Mouse (Mus musculus) adrenal gland, postnatal 10 days (tissue): ENCODE data around the gene Tmem131l. TPM values are rescaled to one million over a fixed set of nuclear protein-coding genes. Genes with fewer than 3 reads are reported as not detected.

Experiments
- DNase-seq: peaks from one replicate; pipeline ENCODE4 v3.0.0; 2021; ENCODE audit warnings: mixed read lengths
- total RNA-seq, 2 experiments: library from RNA; stranded (reverse); gene quantifications; 2 replicates each; pipeline ENCODE4 v1.2.3; 2021

Gene Tmem131l
- total RNA-seq, 2 experiments from 2014 or later, result 44.9 to 61.7 TPM

DNA sequence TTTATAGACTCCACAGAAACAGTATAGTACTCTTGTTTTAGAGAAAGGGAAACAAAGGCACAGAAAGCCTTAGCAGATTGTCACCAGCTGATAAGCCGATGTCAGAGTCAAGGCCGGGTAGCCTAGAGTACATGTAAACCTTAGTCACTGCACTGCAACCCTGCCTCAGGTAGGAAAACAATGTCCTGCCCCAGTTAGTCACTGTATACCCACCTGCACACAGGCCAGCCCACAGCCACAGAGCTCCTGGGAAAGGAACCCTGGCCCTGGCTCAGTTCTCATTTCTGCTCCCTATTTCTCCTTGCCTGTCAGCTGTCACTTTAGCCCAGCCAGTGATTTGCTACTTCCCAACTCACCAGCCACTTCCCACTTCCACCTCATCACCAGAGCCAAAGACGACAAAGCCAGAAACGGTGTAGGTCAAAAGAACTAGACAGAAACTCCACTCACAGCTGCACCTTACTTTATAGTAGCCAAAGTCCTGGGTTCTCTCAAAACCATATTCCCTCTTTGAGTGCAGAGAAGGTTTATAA is 24.4 kb downstream of the Tmem131l start:
- DNase-seq, result no peak

DNA sequence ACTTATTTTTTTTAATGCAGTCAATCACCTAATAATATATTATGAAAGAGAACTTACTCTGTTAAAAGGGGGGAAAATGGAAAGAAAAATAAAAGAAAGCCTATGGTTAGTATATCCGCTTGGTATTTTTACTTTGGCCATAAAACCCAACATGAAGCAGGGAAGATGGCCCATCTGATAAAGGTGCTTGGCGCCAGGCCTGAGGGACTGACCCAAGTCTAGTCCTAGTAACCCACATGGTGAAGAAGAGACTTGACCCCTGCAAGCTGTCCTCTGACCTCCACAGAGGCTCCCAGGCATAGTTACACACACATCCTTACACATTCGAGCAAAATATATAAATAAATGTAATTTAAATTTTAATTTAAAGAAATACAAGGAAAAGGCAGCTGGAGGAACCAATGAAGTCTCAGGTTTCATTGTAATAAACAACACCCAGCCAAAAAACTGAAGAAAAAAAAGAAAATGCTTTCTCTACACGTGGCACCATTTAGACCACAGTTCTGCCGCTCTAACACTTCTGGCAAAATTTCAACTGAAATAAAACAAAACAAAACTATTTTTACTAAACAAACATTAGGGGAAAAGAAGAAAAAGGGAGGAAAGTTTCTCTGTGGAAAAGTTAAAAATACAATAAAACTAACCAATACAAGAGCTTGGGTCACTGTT is 28.8 kb downstream of the Tmem131l start:
- DNase-seq, result no peak

DNA sequence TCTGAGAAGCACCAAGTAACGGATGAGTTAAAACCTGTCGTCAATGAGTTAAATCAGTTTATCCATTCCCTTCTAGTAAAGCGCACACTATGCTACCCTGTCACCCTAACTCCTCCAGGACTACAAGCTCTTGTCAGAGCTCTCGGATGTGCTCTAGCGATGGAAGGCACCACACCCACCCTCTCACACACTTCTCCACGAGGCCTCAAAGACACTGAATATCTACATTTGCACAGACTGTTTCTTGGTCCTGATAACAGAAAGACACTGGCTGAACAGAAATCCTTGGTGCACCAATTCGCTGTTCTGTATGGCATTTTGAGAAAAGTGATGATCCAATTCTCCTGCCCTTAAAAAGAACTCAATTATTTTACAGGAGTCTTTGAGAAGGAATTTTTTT is 34.0 kb downstream of the Tmem131l start:
- DNase-seq, result no peak

DNA sequence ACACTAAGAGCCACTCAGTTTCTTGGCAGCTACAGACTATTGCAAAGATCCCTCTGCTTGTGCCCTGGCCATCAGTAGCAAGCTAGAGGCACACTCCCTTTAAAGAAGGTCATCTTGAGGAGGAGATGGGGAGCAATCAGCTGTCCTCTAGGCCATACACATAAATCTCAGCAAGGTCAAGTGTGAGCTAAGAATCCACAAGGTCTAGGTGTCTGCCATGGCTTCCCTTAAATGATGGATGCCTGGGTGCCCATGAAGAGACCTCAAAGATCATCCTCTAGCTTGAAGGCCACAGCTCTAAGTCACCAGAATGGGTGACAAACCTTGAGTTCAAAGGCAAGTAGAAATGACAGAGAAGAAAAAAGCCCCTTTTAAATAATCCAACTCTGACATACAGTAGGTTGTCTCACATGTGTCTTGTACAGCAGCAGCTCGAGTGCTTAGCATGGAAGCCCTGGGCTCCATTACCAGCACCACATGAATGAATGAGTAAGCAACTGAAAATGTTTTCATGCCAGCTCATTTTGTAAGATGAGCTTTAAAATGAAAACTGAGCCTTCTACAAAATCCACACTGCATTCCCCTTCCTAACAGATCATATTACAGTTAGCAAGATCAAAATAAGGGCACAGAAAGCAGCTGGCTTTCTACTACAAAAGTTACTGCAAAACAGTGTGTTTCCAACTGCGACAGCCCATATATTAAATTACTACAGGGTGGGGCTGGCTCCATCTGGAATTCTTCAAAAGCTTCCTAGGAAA is 35.5 kb downstream of the Tmem131l start:
- no peak for DNase-seq

DNA sequence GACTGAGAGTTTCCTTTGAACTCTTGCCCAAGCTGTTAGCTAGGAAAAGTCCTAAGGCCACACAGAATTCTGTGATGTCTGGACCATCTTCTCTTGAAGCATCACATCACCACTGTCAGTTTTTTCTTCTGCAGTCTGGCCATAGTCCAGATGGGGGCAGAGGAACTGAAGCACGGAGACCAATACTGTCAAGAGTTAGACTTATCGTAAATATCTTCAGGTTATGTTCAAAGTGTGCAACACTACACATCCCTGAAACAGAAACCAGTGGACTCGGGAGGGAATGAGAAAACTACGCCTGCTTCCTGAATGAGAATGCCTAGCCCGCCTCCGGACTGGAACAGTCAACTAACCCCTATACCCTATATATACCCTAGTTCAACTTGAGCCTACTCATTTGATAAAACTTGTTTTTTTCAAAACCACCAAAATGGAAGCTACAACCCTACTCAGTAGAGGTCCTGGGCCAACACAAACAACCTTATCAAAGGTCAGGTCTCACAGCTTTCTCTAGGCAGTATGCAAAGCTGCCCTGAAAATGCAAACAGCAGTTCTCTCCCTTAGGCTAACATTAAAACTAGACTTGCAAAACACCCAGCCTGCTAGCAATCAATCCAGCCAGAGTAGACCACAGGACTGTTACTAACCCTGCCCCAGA is 37.4 kb downstream of the Tmem131l start:
- no peak for DNase-seq

DNA sequence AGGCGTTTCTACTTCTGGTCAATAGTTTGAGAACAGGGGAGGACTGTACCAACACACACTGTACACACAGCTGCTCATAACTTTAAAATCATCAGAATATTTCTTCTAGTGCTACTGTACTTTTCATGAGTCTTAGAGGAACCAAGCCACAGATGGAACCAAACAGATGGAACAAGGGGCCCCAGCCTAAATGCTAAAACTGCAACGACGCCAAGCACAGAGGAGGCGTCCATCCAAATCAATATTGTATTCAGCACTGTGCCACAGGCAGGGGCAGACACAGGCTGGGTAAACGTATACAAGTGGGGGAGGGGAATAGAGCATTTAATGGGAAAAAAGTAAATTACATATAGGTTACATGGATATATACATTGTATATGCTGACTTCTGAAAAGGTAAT is 42.4 kb downstream of the Tmem131l start:
- no peak for DNase-seq

DNA sequence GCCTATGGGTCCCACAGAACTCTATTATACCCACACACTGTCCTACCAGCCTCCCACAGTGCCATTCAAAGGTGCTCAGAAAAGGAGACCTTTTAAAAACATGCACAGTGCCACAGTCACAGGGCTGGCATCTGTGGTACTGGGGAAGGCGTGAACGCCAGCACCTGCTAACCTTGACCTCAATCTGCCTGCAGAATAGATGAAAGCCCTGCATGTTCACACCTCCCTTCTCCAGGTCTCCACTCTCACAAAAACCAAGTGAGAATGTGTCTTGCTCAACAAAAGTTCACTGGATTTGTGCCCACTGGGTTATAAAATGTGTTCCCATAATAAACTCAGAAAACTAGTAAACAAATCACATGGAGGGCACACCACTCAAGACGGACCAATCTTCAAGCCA is 42.9 kb downstream of the Tmem131l start:
- DNase-seq, result peak; percentile 57

DNA sequence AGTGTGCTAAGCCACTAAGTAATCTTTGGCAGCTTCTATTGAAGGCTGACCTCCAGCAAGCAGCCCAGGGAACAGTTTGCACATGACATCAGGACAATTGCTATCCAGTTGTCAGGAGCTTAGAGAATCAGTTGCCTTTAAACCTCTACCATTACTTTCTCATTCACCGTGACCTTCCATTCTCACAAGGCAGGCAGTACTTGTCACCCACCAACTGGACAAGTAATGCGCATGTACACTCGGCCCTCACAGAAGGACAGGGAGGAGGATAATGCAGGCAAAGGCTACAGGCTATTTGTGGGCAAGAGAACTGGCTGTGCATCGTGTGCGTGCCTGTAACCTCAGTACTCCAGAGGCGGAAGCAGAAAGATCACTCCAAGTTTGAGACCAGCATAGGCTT is 43.9 kb downstream of the Tmem131l start:
- DNase-seq, result no peak

DNA sequence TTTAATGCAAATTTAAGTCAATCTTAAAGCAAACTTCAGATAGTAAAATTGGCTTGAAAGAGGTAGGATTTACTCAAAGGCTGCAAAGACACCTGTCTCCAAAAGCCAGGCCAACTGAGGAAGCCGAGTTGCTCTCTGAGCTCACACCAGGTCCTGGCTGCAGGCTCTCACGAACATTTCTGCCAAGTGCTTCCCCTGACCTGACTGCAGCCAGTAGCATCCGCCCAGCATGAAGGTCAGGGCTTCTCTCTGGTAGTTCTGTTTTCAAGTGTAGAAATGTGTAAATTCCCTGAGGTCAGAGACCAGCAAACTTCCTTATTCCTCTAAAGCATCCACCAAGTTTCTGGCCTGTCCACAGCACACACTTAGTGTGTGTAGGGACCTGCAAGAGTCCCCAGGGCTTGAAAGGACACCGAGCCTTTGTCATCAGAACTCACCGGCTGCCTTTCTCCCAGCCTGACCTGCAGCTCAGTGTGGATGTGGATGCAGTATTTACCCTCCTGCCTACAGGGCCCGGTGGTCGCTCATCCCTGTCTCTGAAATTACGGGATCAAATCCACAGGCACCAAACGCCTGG is 44.6 kb downstream of the Tmem131l start:
- peak; percentile 66 for DNase-seq

DNA sequence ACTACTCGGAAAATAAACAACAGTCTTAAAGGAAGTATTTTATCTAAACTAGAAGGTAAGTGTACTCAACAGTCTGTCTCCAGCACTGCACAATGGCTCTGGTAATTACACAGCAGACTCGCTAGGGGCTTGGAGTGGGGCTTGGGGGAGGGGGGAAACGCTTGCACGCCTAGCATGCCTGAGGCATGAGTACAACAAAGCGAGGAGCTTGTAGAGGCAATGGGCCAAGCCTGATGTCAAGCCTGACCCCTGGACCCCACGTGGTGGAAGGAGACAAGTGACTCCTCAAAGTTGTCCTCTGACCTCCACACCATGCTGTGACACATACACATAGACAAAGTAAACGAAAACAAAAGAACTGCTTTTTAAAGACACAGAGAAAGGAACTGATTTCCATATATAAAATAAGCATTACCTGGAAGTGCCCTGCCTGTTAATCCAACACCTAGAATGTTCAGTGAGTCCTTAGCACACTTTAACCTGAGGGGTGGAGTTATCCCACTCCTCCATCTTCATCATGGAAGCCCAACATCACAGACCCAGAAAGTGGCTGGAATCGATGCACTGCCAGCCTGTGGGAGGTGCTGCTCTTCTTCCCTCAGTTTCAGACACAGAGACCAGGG is 45.6 kb downstream of the Tmem131l start:
- DNase-seq, result peak; percentile 50

DNA sequence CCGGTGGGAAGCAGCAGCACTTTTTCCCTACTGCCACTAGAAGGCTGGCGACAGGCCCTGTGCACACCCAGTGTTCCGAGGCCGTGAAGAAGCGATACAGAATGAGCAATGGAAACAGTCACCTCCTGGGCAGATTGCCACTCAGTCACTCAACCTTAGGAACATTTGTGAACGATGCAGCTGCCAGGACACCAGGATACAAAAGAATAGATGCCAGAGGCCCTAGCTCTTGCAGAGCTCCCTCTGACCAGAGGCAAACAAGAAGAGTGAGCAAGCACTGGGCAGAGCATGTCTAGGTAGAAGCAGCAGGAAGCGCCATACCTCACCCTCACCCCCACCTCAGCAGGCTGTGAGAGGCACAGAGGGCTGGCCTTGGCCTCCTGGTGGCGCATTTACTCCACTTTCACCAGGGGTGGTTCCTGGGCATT is 46.9 kb downstream of the Tmem131l start:
- peak; percentile 90 for DNase-seq

DNA sequence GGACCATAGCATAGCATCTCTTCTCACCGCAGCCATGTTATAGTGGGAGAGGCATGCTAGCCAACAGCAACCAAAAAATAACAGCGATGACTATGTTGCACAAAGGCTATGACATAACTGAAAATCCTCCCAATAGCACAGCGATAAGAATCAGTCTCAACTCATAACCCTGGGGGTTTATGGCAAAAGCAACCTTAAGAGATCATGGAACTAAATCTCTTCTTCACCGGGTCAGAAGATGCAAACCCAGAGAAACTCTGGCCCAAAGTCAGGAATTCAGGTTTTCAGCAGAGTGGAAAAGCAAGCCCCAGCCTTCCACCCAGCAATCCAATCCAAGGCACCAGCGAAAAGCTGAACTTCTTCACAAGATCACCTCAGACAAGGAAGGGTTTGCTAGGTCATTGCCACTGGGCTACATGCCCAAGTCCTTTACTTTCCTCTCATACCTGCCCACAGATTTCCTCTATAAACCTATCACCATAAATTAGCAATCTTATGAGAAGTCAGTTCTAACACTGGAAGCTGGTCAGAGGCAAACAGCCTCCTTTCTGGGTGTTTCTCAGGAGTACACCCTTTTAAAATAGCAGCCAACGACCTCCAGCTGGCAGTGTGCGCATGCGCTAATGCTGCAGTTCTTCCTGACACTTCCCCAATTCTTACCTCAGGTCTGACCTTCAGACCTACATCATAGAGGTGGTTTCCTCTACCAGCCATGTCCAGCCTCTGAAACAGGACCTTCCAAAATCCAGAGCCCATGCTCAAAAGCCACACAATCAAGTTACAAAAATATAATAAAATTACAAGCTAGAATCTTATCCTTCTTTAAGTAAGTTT is 48.1 kb downstream of the Tmem131l start:
- no peak for DNase-seq

DNA sequence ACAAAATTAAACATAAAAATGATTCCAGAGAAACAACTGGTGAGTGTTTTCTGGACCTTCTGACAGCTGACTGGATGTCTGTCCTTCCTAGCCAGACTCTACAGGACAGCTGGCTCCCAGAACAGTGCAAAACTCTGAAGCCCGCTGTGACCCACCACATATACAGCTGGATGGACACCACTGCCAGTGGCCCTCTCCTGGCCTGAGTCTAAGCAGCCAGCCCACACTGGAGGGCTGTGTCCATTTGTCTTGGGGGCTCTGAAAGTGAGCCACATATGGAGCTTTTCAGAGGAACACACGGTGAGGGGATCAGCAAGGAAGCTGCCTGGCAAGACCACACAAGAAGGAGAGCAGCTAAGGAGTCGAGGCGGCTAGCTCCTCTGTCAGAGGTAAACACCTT is 51.8 kb downstream of the Tmem131l start:
- DNase-seq, result no peak

DNA sequence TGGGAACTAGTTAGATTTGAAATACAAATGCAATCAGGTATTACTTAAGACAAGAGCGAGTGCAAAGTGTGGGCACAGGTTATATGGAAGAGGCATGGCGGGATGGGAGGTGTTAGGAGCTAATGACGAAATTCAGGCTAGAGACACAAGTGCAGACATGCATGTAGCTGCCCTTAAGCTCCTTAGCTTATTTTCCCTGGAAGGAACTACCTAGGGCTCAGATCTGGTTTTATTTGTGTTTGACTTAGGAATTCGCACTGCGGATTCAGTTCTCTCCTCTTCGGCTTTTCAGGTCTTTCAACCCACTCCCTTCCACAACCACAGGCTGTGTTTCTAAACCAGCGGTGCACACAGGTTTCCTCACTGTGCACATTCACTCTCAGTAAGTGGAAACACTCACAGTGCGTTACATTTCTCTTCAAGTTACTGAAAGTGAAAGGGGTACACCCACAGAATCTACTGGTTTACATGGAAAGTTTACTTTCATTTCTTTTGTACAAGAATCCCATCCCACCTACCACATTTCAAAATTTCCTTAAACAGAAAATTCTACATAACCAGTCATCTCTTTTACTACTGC is 52.4 kb downstream of the Tmem131l start:
- no peak for DNase-seq

DNA sequence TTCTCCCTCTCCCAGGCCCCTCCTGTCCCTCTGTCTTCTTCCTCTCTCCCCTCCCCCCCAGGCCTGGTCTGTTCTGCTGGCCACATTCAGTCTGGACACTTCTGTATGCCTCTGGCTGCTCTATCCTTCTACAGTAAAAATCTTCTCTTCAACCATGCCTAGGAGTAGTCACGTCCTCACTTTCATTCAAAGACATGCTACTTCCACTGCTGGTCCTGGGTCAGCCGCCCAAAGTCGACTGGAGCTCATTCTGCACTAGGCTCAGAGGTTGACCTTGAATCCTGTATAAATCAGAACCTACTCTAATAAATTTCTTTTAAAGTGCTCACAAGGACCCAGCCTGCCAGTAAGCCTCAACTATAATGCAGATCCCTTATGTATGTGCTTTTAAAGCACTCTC is 53.2 kb downstream of the Tmem131l start:
- DNase-seq, result no peak

DNA sequence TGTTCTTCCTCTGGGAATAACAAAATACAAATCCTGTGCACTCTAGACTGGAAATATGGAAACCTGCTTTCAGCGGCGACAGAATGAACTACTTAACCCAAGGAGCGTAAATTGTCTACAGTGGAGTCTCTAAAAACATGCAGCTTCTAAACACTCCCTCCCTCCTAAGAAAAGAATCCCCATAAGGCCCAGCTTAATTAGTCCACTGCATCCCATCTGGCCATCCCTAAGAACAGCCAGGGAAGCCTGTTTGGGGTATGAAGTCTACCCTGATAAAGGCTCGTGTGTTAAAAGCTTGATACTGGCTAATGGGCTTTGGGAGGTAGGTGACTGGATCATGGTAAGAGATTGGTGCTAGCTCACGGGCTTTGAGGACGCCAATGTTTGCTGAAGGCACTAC is 54.5 kb downstream of the Tmem131l start:
- no peak for DNase-seq

DNA sequence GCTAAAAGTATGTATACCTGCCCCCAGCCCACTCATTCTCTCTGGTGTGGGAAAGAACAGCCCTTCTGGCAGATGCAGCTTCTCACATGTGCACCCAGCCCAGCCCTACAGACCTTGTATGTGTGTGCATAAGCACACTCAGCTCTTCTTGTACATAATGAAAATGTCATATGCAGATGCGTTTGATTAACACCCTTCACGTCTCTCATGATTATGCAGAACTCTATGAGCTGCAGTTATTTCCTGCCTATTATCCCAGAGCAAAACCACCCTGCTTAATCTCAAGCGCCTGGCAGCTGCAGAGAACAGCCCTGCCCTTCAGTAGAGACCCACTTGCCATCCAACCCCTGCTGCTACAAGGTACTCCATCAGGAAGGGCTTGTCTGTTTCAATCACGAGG is 55.6 kb downstream of the Tmem131l start:
- DNase-seq, result no peak

DNA sequence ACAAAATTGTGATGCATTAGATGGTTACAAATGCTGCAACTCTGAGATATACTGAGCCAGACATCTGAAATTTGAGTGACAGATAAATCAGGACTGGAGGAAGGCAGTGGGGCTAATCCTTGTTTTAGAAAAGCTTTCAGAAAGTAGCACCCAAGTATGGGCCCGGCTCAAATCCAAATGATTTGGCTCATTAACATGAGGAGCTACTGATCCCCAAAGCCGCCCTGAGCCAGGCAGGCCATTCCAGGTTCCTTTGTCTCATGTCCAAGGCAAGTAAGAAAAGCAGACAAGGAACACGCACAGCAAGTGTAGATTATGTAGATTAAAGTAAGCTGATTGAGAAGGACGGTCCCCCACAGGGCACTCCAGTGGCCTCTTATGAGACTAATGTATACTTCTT is 57.2 kb downstream of the Tmem131l start:
- DNase-seq, result no peak

DNA sequence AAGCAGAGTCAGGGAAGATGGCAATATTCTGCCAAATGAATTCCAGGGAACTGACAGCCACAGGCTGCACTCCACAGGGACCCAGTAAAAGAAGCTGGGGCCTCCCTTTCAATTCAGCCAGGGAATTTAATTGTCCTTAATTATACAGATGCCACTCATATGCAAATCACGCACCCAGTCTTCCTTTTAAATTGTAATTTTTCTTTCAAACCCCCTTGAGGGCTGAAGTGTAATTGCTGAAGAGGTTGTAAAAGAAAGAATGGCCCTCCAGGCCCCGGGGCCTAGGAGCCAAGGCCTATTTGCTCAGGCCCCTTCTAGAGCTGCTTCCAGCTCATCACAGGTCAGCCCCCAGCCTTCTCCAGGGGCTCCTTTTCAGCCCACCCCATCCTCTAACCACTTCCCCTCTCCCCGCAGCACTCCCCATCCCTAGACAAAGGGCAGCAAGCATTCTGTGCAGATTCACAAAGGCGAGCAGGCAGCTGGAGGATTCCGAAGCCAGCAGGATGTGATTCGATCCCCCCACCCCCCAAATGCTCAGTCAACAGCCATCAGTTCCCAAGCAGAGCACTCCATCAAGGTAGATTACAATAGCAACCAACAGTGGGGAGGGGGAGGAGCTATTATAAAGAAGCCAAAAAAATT is 59.6 kb downstream of the Tmem131l start:
- DNase-seq, result no peak
